Mouse (Mus musculus) limb, embryonic 11.5 days (tissue): ENCODE measurements at regions not wholly inside any gene's neighbourhood (a gene's known extent, or its start where the extent isn't known, plus 50 kb on each side); places are given as distances from the start of the nearest gene placed in this dataset.
A peak's percentile ranks its signal among the peaks of the same experiment; 100 is the strongest.

Experiments
- ATAC-seq: fragments of 200-750 bp; cut with Nextera tagmentation; 2 replicates; pipeline ENCODE4 v1.8.0; 2017; ENCODE audit warnings: low read depth; ENCODE audit not compliant: insufficient number of reproducible peaks, low FRiP score, low TSS enrichment
- DNase-seq: peaks from one replicate; pipeline ENCODE4 v3.0.0-alpha.2; 2015; ENCODE audit warnings: low spot score
- H3K27ac ChIP-seq: fragments of 300-500 bp; sonication (generic); replicated peaks from 2 replicates; pipeline ENCODE4 v1.5.1; 2014; ENCODE audit warnings: low read depth, mild to moderate bottlenecking, low read length
- H3K27me3 ChIP-seq: fragments of 300-500 bp; sonication (generic); 2 replicates; pipeline ENCODE4 v1.6.1; 2014; ENCODE audit warnings: mild to moderate bottlenecking, low read length, mixed read lengths; ENCODE audit not compliant: control insufficient read depth, insufficient read depth
- H3K36me3 ChIP-seq: fragments of 300-500 bp; sonication (generic); 2 replicates; pipeline ENCODE4 v1.6.1; 2014; ENCODE audit warnings: mild to moderate bottlenecking, low read length, moderate library complexity, mixed read lengths; ENCODE audit not compliant: control insufficient read depth, insufficient read depth
- H3K4me1 ChIP-seq: fragments of 300-500 bp; sonication (generic); 2 replicates; pipeline ENCODE4 v1.6.1; 2014; ENCODE audit warnings: low read length, mixed read lengths; ENCODE audit not compliant: control insufficient read depth, insufficient read depth
- H3K4me2 ChIP-seq: fragments of 300-500 bp; sonication (generic); 2 replicates; pipeline ENCODE4 v1.6.1; 2014; ENCODE audit warnings: low read depth, mild to moderate bottlenecking, moderate library complexity; ENCODE audit not compliant: severe bottlenecking
- H3K4me3 ChIP-seq: fragments of 300-500 bp; sonication (generic); 2 replicates; pipeline ENCODE4 v1.5.1; 2014; ENCODE audit warnings: low read depth, low read length
- H3K9ac ChIP-seq: fragments of 300-500 bp; sonication (generic); 2 replicates; pipeline ENCODE4 v1.6.1; 2014; ENCODE audit warnings: mild to moderate bottlenecking, low read length
- H3K9me3 ChIP-seq: fragments of 300-500 bp; sonication (generic); 2 replicates; pipeline ENCODE4 v1.6.1; 2016; ENCODE audit warnings: low read length; ENCODE audit not compliant: control insufficient read depth
- WGBS: fragments of 180-500 bp; shearing (Covaris S2); extraction: QIAGEN DNeasy Blood & Tissue Kit; methylation state at CpG from one replicate; pipeline ENCODE4 v1.1.7; 2014; 5-methylcytosine and 5-hydroxymethylcytosine counted together

- Histone ChIP-seq H3K27me3 (no peaks in the 10 kb centered on the region), H3K4me2 (no peak overlapping the region), H3K9me3 (no peaks in the 10 kb centered on the region), H3K36me3 (no peaks in the 10 kb centered on the region), H3K27ac (no peak overlapping the region), H3K4me3 (no peak overlapping the region), H3K4me1 (0 out of 2 replicates have a peak, but pooled peaks cover 2% of the 10 kb centered on the region), H3K9ac (no peak overlapping the region)
- ATAC-seq = no peak
- DNase-seq = no peak
- 90% methylated on average over 4 of the region's 4 CpGs for WGBS
Observed at GRCm38 (mm10) chr13:72937246-72937645, 308.6 kb downstream of the Irx2 start.

DNA sequence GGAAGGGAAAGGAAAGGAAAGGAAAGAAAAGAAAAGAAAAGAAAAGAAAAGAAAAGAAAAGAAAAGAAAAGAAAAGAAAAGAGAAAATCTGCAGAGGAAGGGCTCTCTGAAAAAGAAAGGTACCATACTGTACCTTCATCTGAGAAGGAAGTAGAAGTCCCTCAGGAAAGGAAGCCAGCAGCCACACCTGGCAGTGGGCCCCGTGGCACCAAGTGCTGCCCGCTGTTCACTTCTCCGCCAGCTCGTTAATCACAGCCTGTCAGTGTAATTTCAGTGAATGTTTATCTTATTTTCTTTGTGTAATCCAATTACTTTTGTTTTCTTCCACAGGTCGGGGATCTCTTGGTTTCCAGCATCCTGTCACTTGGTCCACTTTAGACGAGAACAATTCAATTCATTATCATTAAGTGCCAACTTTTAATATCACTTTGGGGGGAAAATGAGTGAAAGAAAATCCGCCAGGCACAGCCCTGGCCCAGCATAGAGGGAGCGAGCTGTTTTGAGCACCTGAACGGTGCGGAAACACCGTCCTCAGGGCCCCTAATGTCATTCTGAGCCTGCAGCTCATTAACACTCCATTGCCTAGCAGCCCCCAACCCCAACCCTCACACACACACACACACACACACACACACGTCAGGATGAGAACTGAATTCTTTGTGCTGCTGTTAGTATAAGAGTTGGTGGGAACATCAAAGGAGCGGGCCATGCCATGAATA lies 309.7 kb downstream of the Irx2 start:
- no peaks in the 10 kb centered on the region for H3K36me3 ChIP-seq
- no peaks in the 10 kb centered on the region for H3K27me3 ChIP-seq
- peak; percentile 25 for DNase-seq
- no peak overlapping the region for H3K27ac ChIP-seq
- H3K4me2 ChIP-seq = no peak overlapping the region
- 40% methylated on average over 13 of the region's 13 CpGs for WGBS
- ATAC-seq = no peak
- no peak overlapping the region for H3K4me3 ChIP-seq
- no peak overlapping the region for H3K9ac ChIP-seq
- no peaks in the 10 kb centered on the region for H3K9me3 ChIP-seq
- 0 out of 2 replicates have a peak, but pooled peaks cover 2% of the 10 kb centered on the region for H3K4me1 ChIP-seq

DNA sequence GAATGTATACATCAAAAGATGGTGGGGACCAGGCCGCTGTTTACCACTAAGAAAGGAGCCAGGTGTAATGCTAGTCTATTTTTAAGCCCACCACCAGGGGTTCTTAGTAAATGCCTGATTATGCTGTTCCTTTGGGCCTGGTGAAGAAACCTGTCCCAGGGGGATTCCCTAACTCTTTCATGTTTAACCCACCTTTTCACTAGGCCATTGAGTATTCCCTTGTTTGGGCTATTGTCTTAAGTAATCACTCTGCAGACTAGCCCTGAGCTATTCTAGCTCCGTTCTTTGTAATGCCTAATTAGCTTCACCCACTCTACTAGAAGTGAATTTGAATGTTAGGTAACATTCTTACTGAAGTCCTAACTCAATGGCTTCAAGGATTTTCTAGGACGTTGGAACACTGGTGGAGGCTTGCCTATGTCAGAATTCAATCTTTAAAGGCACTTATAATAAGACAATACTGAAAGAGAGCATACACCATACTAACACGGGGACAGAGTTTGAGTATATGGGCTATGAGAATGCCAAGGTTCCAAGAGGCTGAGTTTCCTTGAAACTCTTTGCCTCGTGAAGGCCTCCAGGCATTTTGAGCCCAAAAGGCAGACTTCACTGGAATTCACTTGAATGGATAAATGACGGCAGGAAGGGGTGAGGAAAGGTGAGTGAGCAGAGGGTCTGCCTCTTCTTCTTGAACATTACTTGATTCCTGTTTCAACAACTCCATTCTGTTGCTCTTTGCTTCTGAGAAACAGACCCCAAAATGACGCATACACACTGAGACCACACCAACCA lies 312.7 kb upstream of the Irx4 start:
- 65% methylated on average over 7 of the region's 7 CpGs for WGBS
- H3K27ac ChIP-seq = no peak overlapping the region
- no peaks in the 10 kb centered on the region for H3K27me3 ChIP-seq
- no peak overlapping the region for H3K4me2 ChIP-seq
- ATAC-seq (no peak), DNase-seq (no peak)
- H3K9me3 ChIP-seq = no peaks in the 10 kb centered on the region
- H3K9ac ChIP-seq = no peak overlapping the region
- H3K4me3 ChIP-seq = no peak overlapping the region
- no peaks in the 10 kb centered on the region for H3K36me3 ChIP-seq
- H3K4me1 ChIP-seq = no peaks in the 10 kb centered on the region

GRCm38 (mm10) chr13:72958616-72959518 lies 301.4 kb upstream of the Irx4 start:
- Histone ChIP-seq H3K9ac (no peak overlapping the region), H3K4me2 (no peak overlapping the region), H3K4me3 (no peak overlapping the region), H3K9me3 (no peaks in the 10 kb centered on the region), H3K27ac (no peak overlapping the region), H3K27me3 (no peaks in the 10 kb centered on the region), H3K36me3 (no peaks in the 10 kb centered on the region), H3K4me1 (no peaks in the 10 kb centered on the region)
- 19% methylated on average over 15 of the region's 15 CpGs for WGBS
- no peak for ATAC-seq
- DNase-seq = peak; percentile 24

- Histone ChIP-seq H3K4me2 (no peak overlapping the region), H3K9me3 (no peaks in the 10 kb centered on the region), H3K4me3 (no peak overlapping the region), H3K4me1 (no peaks in the 10 kb centered on the region), H3K36me3 (no peaks in the 10 kb centered on the region), H3K27ac (no peak overlapping the region), H3K9ac (no peak overlapping the region), H3K27me3 (no peaks in the 10 kb centered on the region)
- DNase-seq (no peak), ATAC-seq (no peak)
- 92% methylated on average over 3 of the region's 3 CpGs for WGBS
Observed at GRCm38 (mm10) chr13:72961291-72961690, 299.0 kb upstream of the Irx4 start.

DNA sequence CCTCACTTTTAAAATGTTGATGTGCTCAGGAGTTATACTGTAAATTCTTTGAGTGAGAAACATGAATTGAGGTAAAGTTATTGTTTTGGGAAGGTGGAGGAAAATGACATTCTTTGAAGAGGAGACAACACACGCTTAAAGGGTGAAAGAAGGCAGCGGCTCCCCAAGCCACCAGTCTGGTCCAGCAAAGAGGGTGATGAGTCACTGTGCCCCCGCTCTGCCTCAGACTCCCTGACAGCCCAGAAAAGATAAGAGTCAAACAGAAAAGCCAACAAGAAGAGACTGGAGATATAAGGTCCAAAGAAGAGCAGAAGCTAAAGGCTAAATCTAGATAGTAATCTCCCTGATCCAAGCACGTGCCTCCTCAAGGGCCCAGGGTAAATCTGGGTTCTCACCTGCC lies 288.1 kb upstream of the Irx4 start:
- no peak for DNase-seq

DNA sequence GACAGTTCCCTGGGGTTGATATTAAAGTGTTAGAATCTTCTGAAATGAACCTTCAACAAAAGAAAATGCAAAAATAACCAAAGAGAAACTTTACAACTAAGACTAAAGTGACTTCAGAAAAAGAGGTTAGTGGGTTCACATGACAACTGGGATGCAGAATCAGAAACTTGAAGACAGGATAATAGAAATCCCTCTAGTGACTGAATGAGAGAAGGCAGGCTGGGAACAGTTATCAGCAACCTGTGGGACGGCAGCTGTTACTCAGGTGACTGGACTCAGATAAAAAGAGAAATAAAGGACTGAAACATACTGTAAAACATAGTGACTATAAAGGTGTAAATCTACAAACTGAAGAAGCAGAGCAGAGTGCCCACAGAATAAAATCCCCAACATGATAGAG lies 287.4 kb upstream of the Irx4 start:
- no peak overlapping the region for H3K9ac ChIP-seq
- DNase-seq (no peak), ATAC-seq (no peak)
- no peaks in the 10 kb centered on the region for H3K4me1 ChIP-seq
- H3K36me3 ChIP-seq = no peaks in the 10 kb centered on the region
- no peak overlapping the region for H3K27ac ChIP-seq
- WGBS = 32% methylated on average over 1 of the region's 1 CpGs
- H3K4me2 ChIP-seq = no peak overlapping the region
- H3K27me3 ChIP-seq = no peaks in the 10 kb centered on the region
- no peak overlapping the region for H3K4me3 ChIP-seq
- no peaks in the 10 kb centered on the region for H3K9me3 ChIP-seq

More for the DNA sequence above, 288.1 kb upstream of the Irx4 start:
- no peak overlapping the region for H3K4me3 ChIP-seq
- H3K9ac ChIP-seq = no peak overlapping the region
- 86% methylated on average over 4 of the region's 4 CpGs for WGBS
- H3K27me3 ChIP-seq = no peaks in the 10 kb centered on the region
- no peak overlapping the region; the same call in 1 of the 2 replicates for H3K4me2 ChIP-seq
- H3K27ac ChIP-seq = no peak overlapping the region
- no peaks in the 10 kb centered on the region for H3K9me3 ChIP-seq
- no peaks in the 10 kb centered on the region for H3K4me1 ChIP-seq
- H3K36me3 ChIP-seq = no peaks in the 10 kb centered on the region
- no peak for ATAC-seq

DNA sequence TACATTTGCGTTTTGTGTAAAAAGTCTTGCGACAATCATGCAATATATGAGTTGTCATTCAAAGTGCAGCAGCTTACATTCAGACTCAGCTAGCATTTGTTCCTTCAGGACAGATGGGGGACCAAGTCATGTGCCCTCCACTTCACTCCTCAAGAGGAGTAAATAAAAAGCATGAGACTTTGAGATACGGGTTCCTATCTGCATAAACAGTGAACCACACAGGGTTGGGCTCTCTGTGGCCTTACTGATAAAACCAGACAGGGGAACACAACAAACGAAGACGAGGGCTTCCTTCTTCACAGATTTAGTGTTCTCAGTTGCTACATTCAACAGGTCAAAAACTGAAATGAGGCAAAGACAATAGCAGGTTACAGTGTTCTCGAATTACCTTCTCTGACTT lies 283.1 kb upstream of the Irx4 start:
- ATAC-seq (no peak), DNase-seq (no peak)
- no peaks in the 10 kb centered on the region for H3K9me3 ChIP-seq
- no peak overlapping the region for H3K4me3 ChIP-seq
- H3K9ac ChIP-seq = no peak overlapping the region
- 89% methylated on average over 6 of the region's 6 CpGs for WGBS
- no peaks in the 10 kb centered on the region for H3K27me3 ChIP-seq
- no peaks in the 10 kb centered on the region for H3K36me3 ChIP-seq
- H3K27ac ChIP-seq = no peak overlapping the region
- H3K4me1 ChIP-seq = no peaks in the 10 kb centered on the region
- no peak overlapping the region for H3K4me2 ChIP-seq
